Mouse (Mus musculus): Measurements from ENCODE around the gene Arap2.

Arap2 gene

GRCm38 (mm10) chr5:62672736-62673436, 93.1 kb downstream of the Arap2 start:
- no peaks in the 10 kb centered on the region for H3K27me3 ChIP-seq (ENCODE audit: insufficient read depth, low read length)
- H3K36me3 ChIP-seq (ENCODE audit: insufficient read depth, low read length): peaks cover 10% of the 10 kb centered on the region
- no peak for TF ChIP-seq CTCF (conservative IDR thresholded peaks at IDR 0.05; ENCODE audit: low read length)
- TF ChIP-seq NANOG (IDR thresholded peaks at IDR 0.05; ENCODE audit: borderline replicate concordance, low read length): no peak
- no peak for TF ChIP-seq POU5F1 (IDR thresholded peaks at IDR 0.05; ENCODE audit: borderline replicate concordance, low read length)
- no peaks in the 10 kb centered on the region for H3K9me3 ChIP-seq (ENCODE audit: low read length)
- no peak overlapping the region for H3K4me3 ChIP-seq (replicated peaks; ENCODE audit: low read length)
- H3K4me1 ChIP-seq (replicated peaks; ENCODE audit: low read depth, low read length): no peaks in the 10 kb centered on the region

- Histone ChIP-seq H3K4me3 (replicated peaks; ENCODE audit: low read length) (no peak overlapping the region), H3K9me3 (ENCODE audit: low read length) (no peaks in the 10 kb centered on the region), H3K36me3 (ENCODE audit: insufficient read depth, low read length) (peaks cover 9% of the 10 kb centered on the region; the same call in 1 of the 2 replicates), H3K4me1 (replicated peaks; ENCODE audit: low read depth, low read length) (no peaks in the 10 kb centered on the region), H3K27me3 (ENCODE audit: insufficient read depth, low read length) (no peaks in the 10 kb centered on the region)
- TF ChIP-seq CTCF (conservative IDR thresholded peaks at IDR 0.05; ENCODE audit: low read length) (no peak), POU5F1 (IDR thresholded peaks at IDR 0.05; ENCODE audit: borderline replicate concordance, low read length) (no peak), NANOG (IDR thresholded peaks at IDR 0.05; ENCODE audit: borderline replicate concordance, low read length) (no peak)
Measured at GRCm38 (mm10) chr5:62665329-62665728, 100.6 kb downstream of the Arap2 start.

DNA sequence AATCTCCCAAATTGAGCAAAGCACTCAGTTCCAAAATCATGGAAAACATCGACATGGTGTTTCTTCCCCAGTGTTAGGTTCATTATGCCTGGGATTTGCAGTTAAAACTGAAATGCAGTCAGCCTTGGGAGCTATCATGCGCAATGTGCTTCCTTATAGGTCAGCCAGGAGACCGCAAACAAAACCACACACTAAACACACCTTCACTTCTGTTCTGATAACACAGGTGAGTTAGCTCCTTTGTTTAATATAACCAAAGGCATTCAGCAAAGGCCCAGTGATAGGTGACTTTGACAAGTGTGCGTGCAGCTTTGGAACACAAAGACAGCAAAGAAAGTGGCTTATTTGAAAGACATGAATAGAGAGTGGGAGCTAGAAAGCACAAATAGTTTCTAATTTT, 101.1 kb downstream of the Arap2 start:
- TF ChIP-seq CTCF (conservative IDR thresholded peaks at IDR 0.05; ENCODE audit: low read length): no peak
- TF ChIP-seq POU5F1 (IDR thresholded peaks at IDR 0.05; ENCODE audit: borderline replicate concordance, low read length): no peak
- TF ChIP-seq NANOG (IDR thresholded peaks at IDR 0.05; ENCODE audit: borderline replicate concordance, low read length): no peak
- Histone ChIP-seq H3K27me3 (ENCODE audit: insufficient read depth, low read length) (no peaks in the 10 kb centered on the region), H3K4me1 (replicated peaks; ENCODE audit: low read depth, low read length) (no peaks in the 10 kb centered on the region), H3K9me3 (ENCODE audit: low read length) (no peaks in the 10 kb centered on the region), H3K36me3 (ENCODE audit: insufficient read depth, low read length) (peaks cover 9% of the 10 kb centered on the region; the same call in 1 of the 2 replicates), H3K4me3 (replicated peaks; ENCODE audit: low read length) (no peak overlapping the region)

- no peak for TF ChIP-seq NANOG (IDR thresholded peaks at IDR 0.05; ENCODE audit: borderline replicate concordance, low read length)
- TF ChIP-seq CTCF (conservative IDR thresholded peaks at IDR 0.05; ENCODE audit: low read length): no peak
- no peak for TF ChIP-seq POU5F1 (IDR thresholded peaks at IDR 0.05; ENCODE audit: borderline replicate concordance, low read length)
- Histone ChIP-seq H3K36me3 (ENCODE audit: insufficient read depth, low read length) (peaks cover 4% of the 10 kb centered on the region; the same call in 1 of the 2 replicates), H3K9me3 (ENCODE audit: low read length) (no peaks in the 10 kb centered on the region), H3K4me1 (replicated peaks; ENCODE audit: low read depth, low read length) (no peaks in the 10 kb centered on the region), H3K27me3 (ENCODE audit: insufficient read depth, low read length) (no peaks in the 10 kb centered on the region), H3K4me3 (replicated peaks; ENCODE audit: low read length) (no peak overlapping the region)
Measured at GRCm38 (mm10) chr5:62663206-62663605, 102.8 kb downstream of the Arap2 start.

DNA sequence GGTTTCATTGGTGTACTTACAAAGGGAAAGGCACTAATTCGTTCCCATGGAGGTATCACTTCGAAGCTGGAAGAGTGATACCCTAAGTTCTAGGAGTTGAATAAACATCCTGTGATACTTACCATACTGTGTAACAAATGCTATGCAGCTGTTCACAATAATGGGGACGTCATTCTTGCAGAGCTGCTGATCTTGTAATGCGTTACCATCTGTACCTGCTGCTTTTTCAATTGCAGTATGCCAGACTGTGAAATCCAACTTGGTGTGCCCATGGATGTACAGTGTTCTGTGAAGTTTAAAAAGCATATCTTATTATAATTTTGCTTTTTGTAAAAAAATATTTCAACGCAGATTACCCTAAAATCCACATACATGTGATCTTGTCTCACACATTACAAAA, 112.0 kb downstream of the Arap2 start:
- Histone ChIP-seq H3K36me3 (ENCODE audit: insufficient read depth, low read length) (no peaks in the 10 kb centered on the region), H3K9me3 (ENCODE audit: low read length) (no peaks in the 10 kb centered on the region), H3K4me1 (replicated peaks; ENCODE audit: low read depth, low read length) (no peaks in the 10 kb centered on the region), H3K4me3 (replicated peaks; ENCODE audit: low read length) (no peak overlapping the region), H3K27me3 (ENCODE audit: insufficient read depth, low read length) (no peaks in the 10 kb centered on the region)
- TF ChIP-seq POU5F1 (IDR thresholded peaks at IDR 0.05; ENCODE audit: borderline replicate concordance, low read length): no peak
- no peak for TF ChIP-seq NANOG (IDR thresholded peaks at IDR 0.05; ENCODE audit: borderline replicate concordance, low read length)
- no peak for TF ChIP-seq CTCF (conservative IDR thresholded peaks at IDR 0.05; ENCODE audit: low read length)

DNA sequence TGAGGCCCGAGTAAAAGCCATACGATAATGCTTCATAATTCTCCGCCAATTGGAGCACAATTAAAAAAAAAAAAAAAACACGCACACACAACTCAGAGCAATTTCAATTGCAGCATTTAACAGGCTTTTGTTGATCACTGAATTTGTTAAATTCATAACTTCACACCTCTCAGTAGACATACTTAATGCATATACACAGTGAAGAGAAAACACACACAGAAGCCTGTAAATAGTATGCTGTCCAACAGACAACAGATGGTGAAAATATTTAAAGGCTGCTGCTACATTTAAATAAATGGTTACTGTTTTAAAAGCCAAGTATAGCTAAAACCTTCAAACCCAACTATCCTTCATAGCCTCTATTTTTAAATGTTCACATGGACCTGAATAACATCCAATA, 123.6 kb downstream of the Arap2 start:
- Histone ChIP-seq H3K27me3 (ENCODE audit: insufficient read depth, low read length) (no peaks in the 10 kb centered on the region), H3K4me1 (replicated peaks; ENCODE audit: low read depth, low read length) (no peaks in the 10 kb centered on the region), H3K36me3 (ENCODE audit: insufficient read depth, low read length) (no peaks in the 10 kb centered on the region), H3K4me3 (replicated peaks; ENCODE audit: low read length) (no peak overlapping the region), H3K9me3 (ENCODE audit: low read length) (no peaks in the 10 kb centered on the region)
- TF ChIP-seq NANOG (IDR thresholded peaks at IDR 0.05; ENCODE audit: borderline replicate concordance, low read length): no peak
- TF ChIP-seq CTCF (conservative IDR thresholded peaks at IDR 0.05; ENCODE audit: low read length): no peak
- no peak for TF ChIP-seq POU5F1 (IDR thresholded peaks at IDR 0.05; ENCODE audit: borderline replicate concordance, low read length)

- Histone ChIP-seq H3K4me3 (replicated peaks; ENCODE audit: low read length) (no peak overlapping the region), H3K4me1 (replicated peaks; ENCODE audit: low read depth, low read length) (no peaks in the 10 kb centered on the region), H3K9me3 (ENCODE audit: low read length) (no peaks in the 10 kb centered on the region), H3K27me3 (ENCODE audit: insufficient read depth, low read length) (no peaks in the 10 kb centered on the region), H3K36me3 (ENCODE audit: insufficient read depth, low read length) (no peaks in the 10 kb centered on the region)
- TF ChIP-seq CTCF (conservative IDR thresholded peaks at IDR 0.05; ENCODE audit: low read length) (no peak), NANOG (IDR thresholded peaks at IDR 0.05; ENCODE audit: borderline replicate concordance, low read length) (no peak), POU5F1 (IDR thresholded peaks at IDR 0.05; ENCODE audit: borderline replicate concordance, low read length) (no peak)
Measured at GRCm38 (mm10) chr5:62640501-62640900, 125.5 kb downstream of the Arap2 start.

DNA sequence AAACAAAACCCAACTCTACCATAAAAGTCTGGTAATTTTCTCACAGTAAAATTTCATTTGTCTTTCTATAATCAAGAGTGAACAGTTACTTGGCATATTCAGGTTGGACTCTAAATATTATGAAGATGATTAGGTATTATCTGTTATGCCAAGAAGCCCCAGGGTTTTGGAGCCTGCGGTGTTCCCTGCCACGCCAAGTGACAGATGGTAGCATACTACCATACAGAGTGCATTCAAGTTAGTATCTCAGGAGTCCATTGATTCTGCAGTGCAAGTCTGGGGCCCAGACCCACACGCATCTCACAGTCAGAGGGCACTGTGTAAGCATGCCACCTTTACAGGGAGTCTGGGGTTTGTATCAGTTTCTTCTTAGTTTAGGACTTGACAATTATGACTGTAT, 129.6 kb downstream of the Arap2 start:
- no peak for TF ChIP-seq POU5F1 (IDR thresholded peaks at IDR 0.05; ENCODE audit: borderline replicate concordance, low read length)
- TF ChIP-seq CTCF (conservative IDR thresholded peaks at IDR 0.05; ENCODE audit: low read length): no peak
- TF ChIP-seq NANOG (IDR thresholded peaks at IDR 0.05; ENCODE audit: borderline replicate concordance, low read length): no peak
- H3K9me3 ChIP-seq (ENCODE audit: low read length): no peaks in the 10 kb centered on the region
- H3K4me1 ChIP-seq (replicated peaks; ENCODE audit: low read depth, low read length): no peaks in the 10 kb centered on the region
- H3K27me3 ChIP-seq (ENCODE audit: insufficient read depth, low read length): no peaks in the 10 kb centered on the region
- no peak overlapping the region for H3K4me3 ChIP-seq (replicated peaks; ENCODE audit: low read length)
- H3K36me3 ChIP-seq (ENCODE audit: insufficient read depth, low read length): no peaks in the 10 kb centered on the region

GRCm38 (mm10) chr5:62628901-62629300, 137.1 kb downstream of the Arap2 start:
- Histone ChIP-seq H3K9me3 (ENCODE audit: low read length) (no peaks in the 10 kb centered on the region), H3K36me3 (ENCODE audit: insufficient read depth, low read length) (no peaks in the 10 kb centered on the region), H3K4me3 (replicated peaks; ENCODE audit: low read length) (no peak overlapping the region), H3K4me1 (replicated peaks; ENCODE audit: low read depth, low read length) (no peaks in the 10 kb centered on the region), H3K27me3 (ENCODE audit: insufficient read depth, low read length) (no peaks in the 10 kb centered on the region)
- TF ChIP-seq POU5F1 (IDR thresholded peaks at IDR 0.05; ENCODE audit: borderline replicate concordance, low read length) (no peak), CTCF (conservative IDR thresholded peaks at IDR 0.05; ENCODE audit: low read length) (no peak), NANOG (IDR thresholded peaks at IDR 0.05; ENCODE audit: borderline replicate concordance, low read length) (no peak)
